Mouse (Mus musculus): Measurements from ENCODE around the gene Psd.

GRCm38 (mm10) chr19:46358381-46358780 lies 31.4 kb upstream of the Psd start:
- TF ChIP-seq EP300 (IDR thresholded peaks at IDR 0.05; ENCODE audit: low read depth), result no peak
- TF ChIP-seq CTCF (IDR thresholded peaks at IDR 0.05; ENCODE audit: low read depth), result no peak
